Mouse (Mus musculus) cerebellum, adult 2 months (tissue): ENCODE results near the gene Cry1.

ENCODE experiments used
- CTCF ChIP-seq: fragments of 200-500 bp; IDR thresholded peaks from 2 replicates; pipeline ENCODE4 v1.5.1; 2011; ENCODE audit warnings: low read depth, mild to moderate bottlenecking, control low read depth, low read length, moderate library complexity, borderline replicate concordance; ENCODE audit not compliant: insufficient read depth
- POLR2A ChIP-seq: fragments of 200-500 bp; IDR thresholded peaks from 2 replicates; pipeline ENCODE4 v1.6.1; 2011; ENCODE audit warnings: low read length, control low read depth, borderline replicate concordance; ENCODE audit not compliant: insufficient read depth

DNA sequence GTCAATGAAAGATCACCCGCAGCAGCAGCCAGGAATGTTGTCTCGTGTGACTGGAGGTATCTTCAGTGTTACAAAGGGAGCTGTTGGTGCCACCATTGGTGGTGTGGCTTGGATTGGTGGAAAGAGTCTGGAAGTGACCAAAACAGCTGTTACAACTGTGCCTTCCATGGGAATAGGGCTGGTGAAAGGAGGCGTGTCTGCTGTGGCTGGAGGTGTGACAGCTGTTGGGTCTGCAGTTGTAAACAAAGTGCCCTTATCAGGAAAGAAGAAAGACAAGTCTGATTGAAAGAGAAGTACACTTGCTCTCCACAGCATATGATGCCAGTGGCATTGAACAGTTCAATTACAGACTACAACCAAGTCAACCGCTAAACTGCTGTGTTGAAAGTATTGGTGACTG is 70.5 kb downstream of the Cry1 start:
- TF ChIP-seq CTCF (no peak), POLR2A (no peak)
